Mouse (Mus musculus): Measurements from ENCODE around the gene Eya2. TPM values are rescaled to one million over a fixed set of nuclear protein-coding genes. Genes with fewer than 3 reads are reported as not detected.
"Not testable (repeated sequence)": the region's sequence is repeated elsewhere in the genome, so short reads cannot be mapped to it uniquely, and the experiment has no call there.

The Eya2 gene
- polyA plus RNA-seq, 1 experiment from 2014 or later = 14.2 TPM

DNA sequence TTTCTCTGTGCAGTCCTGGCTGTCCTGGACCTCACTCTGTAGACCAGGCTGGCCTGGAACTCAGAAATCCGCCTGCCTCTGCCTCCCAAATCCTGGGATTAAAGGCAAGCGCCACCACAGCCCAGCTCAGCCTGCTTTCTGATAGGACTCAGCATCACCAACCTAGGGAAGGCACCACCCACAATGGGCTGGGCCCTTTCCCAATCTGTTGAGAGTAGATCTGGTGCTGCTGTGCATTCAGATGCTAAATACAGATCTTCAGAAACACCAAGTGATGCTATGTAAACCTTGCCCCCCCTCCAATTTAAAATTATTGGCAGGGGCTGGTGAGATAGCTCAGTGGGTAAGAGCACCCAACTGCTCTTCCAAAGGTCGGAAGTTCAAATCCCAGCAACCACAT lies 205.3 kb downstream of the Eya2 start:
- Histone ChIP-seq H3K4me1 (peaks cover 17% of the 10 kb centered on the region), H3K36me3 (peaks cover 99% of the 10 kb centered on the region)
- not testable (repeated sequence) for H3K27me3 ChIP-seq (ENCODE audit: low read depth, poor library complexity, severe bottlenecking); H3K9me3 ChIP-seq (replicated peaks); H3K4me3 ChIP-seq; H3K27ac ChIP-seq (replicated peaks); DNase-seq (ENCODE audit: low spot score)
- WGBS = 95% methylated on average over 3 of the region's 3 CpGs

- Histone ChIP-seq H3K4me1 (no peaks in the 10 kb centered on the region), H3K9me3 (replicated peaks) (no peaks in the 10 kb centered on the region), H3K36me3 (peaks cover 99% of the 10 kb centered on the region), H3K4me3 (no peak overlapping the region), H3K27ac (replicated peaks) (no peak overlapping the region), H3K27me3 (ENCODE audit: low read depth, poor library complexity, severe bottlenecking) (no peaks in the 10 kb centered on the region)
- no peak for DNase-seq (ENCODE audit: low spot score)
- 98% methylated on average over 12 of the region's 12 CpGs for WGBS
Observed at GRCm38 (mm10) chr2:165808179-165808975, 213.5 kb downstream of the Eya2 start.

- WGBS = 92% methylated on average over 5 of the region's 5 CpGs
- no peaks in the 10 kb centered on the region for H3K9me3 ChIP-seq (replicated peaks)
- peaks cover 99% of the 10 kb centered on the region for H3K36me3 ChIP-seq
- no peaks in the 10 kb centered on the region for H3K27me3 ChIP-seq (ENCODE audit: low read depth, poor library complexity, severe bottlenecking)
- no peak for DNase-seq (ENCODE audit: low spot score)
- H3K4me1 ChIP-seq = no peaks in the 10 kb centered on the region
- no peak overlapping the region for H3K4me3 ChIP-seq
- H3K27ac ChIP-seq (replicated peaks) = no peak overlapping the region
Observed at GRCm38 (mm10) chr2:165809091-165809490, 214.3 kb downstream of the Eya2 start.

- H3K4me3 ChIP-seq = no peak overlapping the region
- no peak overlapping the region for H3K27ac ChIP-seq (replicated peaks)
- WGBS = 91% methylated on average over 5 of the region's 5 CpGs
- no peak for DNase-seq (ENCODE audit: low spot score)
- no peaks in the 10 kb centered on the region for H3K4me1 ChIP-seq
- peaks cover 99% of the 10 kb centered on the region for H3K36me3 ChIP-seq
- H3K27me3 ChIP-seq (ENCODE audit: low read depth, poor library complexity, severe bottlenecking) = no peaks in the 10 kb centered on the region
- no peaks in the 10 kb centered on the region for H3K9me3 ChIP-seq (replicated peaks)
Observed at GRCm38 (mm10) chr2:165809901-165810477, 215.2 kb downstream of the Eya2 start.

DNA sequence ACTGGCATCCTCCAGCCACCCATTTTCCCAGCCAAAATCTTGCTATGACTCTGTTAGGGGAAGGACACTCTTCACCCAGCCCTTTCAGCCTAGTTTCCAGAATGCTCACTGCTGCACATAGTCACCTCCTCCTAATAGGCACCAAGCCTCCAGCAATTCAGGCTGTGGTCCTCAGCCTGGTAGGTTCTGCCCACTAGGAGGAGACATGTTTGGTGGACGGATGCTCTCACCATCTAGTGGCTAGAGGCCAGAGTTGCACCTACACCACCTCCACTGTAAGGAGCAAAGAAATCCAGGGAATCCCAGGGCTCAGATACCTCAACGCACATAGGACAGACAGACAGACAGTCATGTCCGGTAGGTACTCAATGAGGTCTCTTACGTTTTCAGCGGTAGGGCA lies 216.7 kb downstream of the Eya2 start:
- no peak overlapping the region for H3K4me3 ChIP-seq
- H3K36me3 ChIP-seq = peaks cover 99% of the 10 kb centered on the region
- H3K27ac ChIP-seq (replicated peaks) = no peak overlapping the region
- H3K9me3 ChIP-seq (replicated peaks) = no peaks in the 10 kb centered on the region
- WGBS = 65% methylated on average over 5 of the region's 5 CpGs
- H3K4me1 ChIP-seq = peaks cover 4% of the 10 kb centered on the region; the same call in 1 of the 2 replicates
- no peak for DNase-seq (ENCODE audit: low spot score)
- no peaks in the 10 kb centered on the region for H3K27me3 ChIP-seq (ENCODE audit: low read depth, poor library complexity, severe bottlenecking)

DNA sequence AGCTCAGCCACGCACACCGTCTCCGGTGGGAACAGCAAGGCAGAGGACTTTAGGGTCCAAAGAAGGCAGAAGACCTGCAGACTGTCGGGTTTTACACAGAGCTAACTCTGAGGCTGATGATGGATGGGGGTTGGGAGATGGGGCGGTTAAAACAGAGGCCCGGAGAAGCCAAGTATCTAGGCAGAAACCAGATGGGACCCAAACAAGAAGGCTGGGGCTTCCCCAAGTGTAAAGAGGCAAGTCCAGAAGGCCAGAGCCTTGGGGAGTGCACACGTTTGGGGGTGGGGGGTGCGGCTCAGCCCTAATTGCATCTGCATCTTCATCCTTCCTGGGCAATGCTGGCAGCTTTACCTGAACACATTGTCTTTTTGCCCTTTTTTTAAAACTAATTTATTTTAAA lies 218.1 kb downstream of the Eya2 start:
- no peak overlapping the region for H3K27ac ChIP-seq (replicated peaks)
- WGBS = 90% methylated on average over 8 of the region's 8 CpGs
- H3K4me1 ChIP-seq = peaks cover 4% of the 10 kb centered on the region; the same call in 1 of the 2 replicates
- no peak for DNase-seq (ENCODE audit: low spot score)
- no peaks in the 10 kb centered on the region for H3K27me3 ChIP-seq (ENCODE audit: low read depth, poor library complexity, severe bottlenecking)
- H3K4me3 ChIP-seq = no peak overlapping the region
- no peaks in the 10 kb centered on the region for H3K9me3 ChIP-seq (replicated peaks)
- H3K36me3 ChIP-seq = peaks cover 99% of the 10 kb centered on the region

DNA sequence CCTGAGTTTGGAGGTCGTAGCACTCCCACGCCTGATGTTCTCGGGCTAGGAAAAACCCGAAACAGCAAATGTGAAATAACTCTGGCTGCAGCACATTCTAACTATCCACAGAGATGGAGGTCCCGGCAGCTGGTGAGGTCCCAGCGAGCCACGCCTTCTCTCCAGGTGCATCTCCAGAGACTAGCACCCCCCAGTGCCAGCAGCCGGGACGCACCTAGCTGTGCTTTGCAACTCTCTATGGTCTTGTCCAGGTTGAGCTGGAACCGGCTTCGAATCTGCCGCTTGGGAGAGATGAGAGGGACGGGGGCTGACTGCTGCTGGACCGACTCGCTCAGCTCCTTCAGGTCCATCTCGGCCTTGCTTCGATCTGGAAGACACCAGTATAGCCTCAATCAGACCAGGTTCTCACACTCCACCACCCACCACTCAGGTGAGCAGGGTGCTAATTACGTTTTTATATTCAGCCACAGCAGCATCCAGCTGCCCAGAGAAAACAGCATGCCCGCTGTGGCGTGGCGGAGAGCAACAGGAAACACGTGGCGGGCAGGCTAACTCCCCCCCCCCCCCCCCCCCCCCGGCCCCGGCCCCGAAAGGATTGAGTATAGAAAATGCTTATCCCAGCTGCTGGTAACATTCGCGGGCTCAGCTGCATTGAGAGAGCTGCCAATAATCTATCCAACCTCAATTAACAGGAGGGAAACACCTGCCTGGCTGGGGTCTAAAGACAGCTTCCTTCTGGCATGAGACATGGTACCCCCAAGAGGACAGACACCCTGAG lies 220.5 kb downstream of the Eya2 start:
- Histone ChIP-seq H3K27ac (replicated peaks) (no peak overlapping the region), H3K36me3 (peaks cover 97% of the 10 kb centered on the region), H3K9me3 (replicated peaks) (no peaks in the 10 kb centered on the region), H3K27me3 (ENCODE audit: low read depth, poor library complexity, severe bottlenecking) (no peaks in the 10 kb centered on the region), H3K4me1 (peaks cover 4% of the 10 kb centered on the region; the same call in 1 of the 2 replicates), H3K4me3 (no peak overlapping the region)
- no peak for DNase-seq (ENCODE audit: low spot score)
- WGBS = 92% methylated on average over 27 of the region's 28 CpGs

DNA sequence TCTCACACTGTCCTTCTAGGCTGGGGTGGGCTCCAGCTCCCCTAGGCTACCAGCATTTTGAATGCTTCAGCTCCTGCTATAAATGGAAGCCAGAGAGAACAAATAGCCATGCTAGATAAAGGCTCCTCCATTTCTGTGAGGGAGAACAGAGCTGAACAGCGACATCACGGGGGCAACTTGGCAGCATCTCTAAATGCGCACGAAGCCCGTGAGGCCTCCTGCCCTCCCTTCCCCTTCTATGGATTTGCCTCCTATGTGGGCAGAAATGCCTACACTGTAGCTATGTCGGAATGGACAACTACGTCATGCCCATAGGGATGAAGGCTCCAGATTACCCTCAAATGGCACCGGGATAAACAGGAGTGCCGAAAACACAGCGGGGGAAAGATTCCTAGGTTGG lies 222.6 kb downstream of the Eya2 start:
- WGBS = 96% methylated on average over 10 of the region's 10 CpGs
- H3K27ac ChIP-seq (replicated peaks) = no peak overlapping the region
- H3K27me3 ChIP-seq (ENCODE audit: low read depth, poor library complexity, severe bottlenecking) = no peaks in the 10 kb centered on the region
- no peak overlapping the region for H3K4me3 ChIP-seq
- H3K36me3 ChIP-seq = peaks cover 97% of the 10 kb centered on the region
- no peak for DNase-seq (ENCODE audit: low spot score)
- H3K4me1 ChIP-seq = peaks cover 4% of the 10 kb centered on the region; the same call in 1 of the 2 replicates
- H3K9me3 ChIP-seq (replicated peaks) = no peaks in the 10 kb centered on the region

DNA sequence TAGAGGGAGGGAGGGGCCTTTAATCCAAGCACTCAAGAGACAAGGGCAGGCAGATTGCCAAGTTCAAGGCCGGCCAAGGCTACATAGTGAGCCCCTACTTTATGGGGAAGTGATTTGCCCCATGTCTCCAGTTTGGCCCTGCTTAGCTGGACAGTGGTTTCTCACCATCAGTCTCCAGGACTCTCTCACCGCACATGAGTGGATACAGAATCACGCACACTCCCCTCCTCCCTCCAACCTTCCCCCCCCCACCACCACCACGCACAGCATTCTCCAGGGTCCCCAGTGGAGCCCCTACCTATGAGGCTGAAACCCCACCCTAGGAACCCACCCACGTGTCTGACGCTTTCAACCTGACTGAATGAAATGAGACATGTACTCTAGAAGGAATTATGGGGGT lies 223.7 kb downstream of the Eya2 start:
- Histone ChIP-seq H3K27ac (replicated peaks) (no peak overlapping the region), H3K27me3 (ENCODE audit: low read depth, poor library complexity, severe bottlenecking) (no peaks in the 10 kb centered on the region), H3K36me3 (peaks cover 98% of the 10 kb centered on the region), H3K4me1 (peaks cover 4% of the 10 kb centered on the region; the same call in 1 of the 2 replicates), H3K4me3 (no peak overlapping the region), H3K9me3 (replicated peaks) (no peaks in the 10 kb centered on the region)
- 94% methylated on average over 6 of the region's 6 CpGs for WGBS
- DNase-seq (ENCODE audit: low spot score) = no peak

DNA sequence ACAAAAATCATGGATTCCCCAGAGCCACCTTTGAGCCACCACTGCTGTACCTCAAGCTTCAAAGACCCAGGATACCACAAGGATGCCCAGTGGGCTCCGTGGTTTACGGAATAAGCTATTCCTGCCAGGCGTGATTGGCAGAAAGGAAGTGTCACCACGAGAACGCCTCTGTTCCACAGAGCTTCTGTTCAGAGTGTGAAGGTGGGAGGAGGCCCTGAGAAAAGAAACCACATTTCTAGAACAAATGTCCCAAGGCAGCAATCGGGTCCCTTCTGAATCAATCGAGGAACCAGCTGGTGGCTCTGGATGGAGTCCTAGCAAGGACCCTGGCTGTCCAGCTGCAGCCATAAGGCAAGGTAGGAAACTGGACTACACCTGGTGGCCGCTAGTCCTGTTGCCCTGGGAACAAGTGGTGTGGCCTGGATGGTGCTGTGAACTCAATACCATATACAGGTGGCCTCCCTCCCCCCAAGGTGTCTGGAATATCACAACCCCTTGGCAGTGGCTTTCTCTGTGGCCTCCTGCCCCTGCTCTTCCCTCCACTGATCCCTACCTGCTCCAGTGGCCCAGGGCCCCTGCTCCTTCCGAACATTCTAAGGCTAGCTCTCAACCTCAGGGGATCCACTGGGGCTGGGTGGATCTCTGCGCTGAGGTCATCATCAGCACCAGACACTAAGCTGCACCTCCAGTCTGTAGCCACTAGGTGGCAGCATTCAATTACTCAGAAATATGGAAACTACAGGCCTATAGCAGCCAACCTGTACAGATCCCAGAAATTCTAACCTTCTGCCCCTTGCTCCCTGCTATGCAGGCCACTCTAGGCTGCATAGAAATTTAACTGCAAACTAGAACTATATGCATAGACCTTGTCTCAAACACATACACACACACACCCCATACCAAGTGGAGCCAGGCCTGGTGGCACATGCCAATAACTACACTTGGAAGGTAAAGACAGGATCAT lies 224.4 kb downstream of the Eya2 start:
- no peak overlapping the region for H3K27ac ChIP-seq (replicated peaks)
- DNase-seq (ENCODE audit: low spot score) = peak; percentile 64
- WGBS = 85% methylated on average over 10 of the region's 10 CpGs
- no peaks in the 10 kb centered on the region for H3K9me3 ChIP-seq (replicated peaks)
- peaks cover 98% of the 10 kb centered on the region for H3K36me3 ChIP-seq
- no peaks in the 10 kb centered on the region for H3K27me3 ChIP-seq (ENCODE audit: low read depth, poor library complexity, severe bottlenecking)
- peaks cover 4% of the 10 kb centered on the region; the same call in 1 of the 2 replicates for H3K4me1 ChIP-seq
- H3K4me3 ChIP-seq = no peak overlapping the region

- 0 out of 2 replicates have a peak overlapping the region, but pooled peaks have one; percentile 33 for H3K27ac ChIP-seq (replicated peaks)
- peaks cover 4% of the 10 kb centered on the region; the same call in 1 of the 2 replicates for H3K4me1 ChIP-seq
- 90% methylated on average over 3 of the region's 3 CpGs for WGBS
Observed at GRCm38 (mm10) chr2:165820073-165820472, 225.2 kb downstream of the Eya2 start.

More at GRCm38 (mm10) chr2:165820073-165820472, 225.2 kb downstream of the Eya2 start:
- H3K27me3 ChIP-seq (ENCODE audit: low read depth, poor library complexity, severe bottlenecking) = no peaks in the 10 kb centered on the region
- peaks cover 98% of the 10 kb centered on the region for H3K36me3 ChIP-seq
- no peak overlapping the region for H3K4me3 ChIP-seq
- no peaks in the 10 kb centered on the region for H3K9me3 ChIP-seq (replicated peaks)
- no peak for DNase-seq (ENCODE audit: low spot score)
